Mouse (Mus musculus): ENCODE measurements around the gene Efna2.
"Not testable (repeated sequence)": the region's sequence is repeated elsewhere in the genome, so short reads cannot be mapped to it uniquely, and the experiment has no call there.

The Efna2 gene

DNA sequence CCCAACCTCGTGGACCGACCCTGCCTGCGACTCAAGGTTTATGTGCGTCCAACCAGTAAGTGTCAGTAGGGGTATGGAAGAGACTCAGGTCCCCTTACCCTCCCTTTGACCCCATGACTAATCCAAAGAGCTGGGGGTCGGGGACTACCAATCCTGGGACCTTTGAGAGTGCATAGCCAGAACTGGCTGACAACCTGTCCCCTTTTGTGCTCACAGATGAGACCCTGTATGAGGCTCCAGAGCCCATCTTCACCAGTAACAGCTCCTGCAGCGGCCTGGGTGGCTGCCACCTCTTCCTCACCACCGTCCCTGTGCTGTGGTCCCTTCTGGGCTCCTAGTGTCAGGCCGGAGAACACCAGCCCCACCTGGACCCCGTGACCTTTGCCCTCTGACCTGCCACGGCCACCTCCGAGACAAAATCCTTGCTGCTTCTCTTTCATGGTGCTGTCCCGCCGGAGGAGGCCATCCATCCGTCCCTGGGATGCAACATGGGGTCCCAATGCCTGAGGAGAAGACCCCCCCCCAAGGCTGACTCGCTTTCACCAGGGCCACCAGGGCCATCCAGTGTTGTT is 9.3 kb downstream of the Efna2 start:
- no peak for DNase-seq (ENCODE audit: extremely low spot score, low spot score)

DNA sequence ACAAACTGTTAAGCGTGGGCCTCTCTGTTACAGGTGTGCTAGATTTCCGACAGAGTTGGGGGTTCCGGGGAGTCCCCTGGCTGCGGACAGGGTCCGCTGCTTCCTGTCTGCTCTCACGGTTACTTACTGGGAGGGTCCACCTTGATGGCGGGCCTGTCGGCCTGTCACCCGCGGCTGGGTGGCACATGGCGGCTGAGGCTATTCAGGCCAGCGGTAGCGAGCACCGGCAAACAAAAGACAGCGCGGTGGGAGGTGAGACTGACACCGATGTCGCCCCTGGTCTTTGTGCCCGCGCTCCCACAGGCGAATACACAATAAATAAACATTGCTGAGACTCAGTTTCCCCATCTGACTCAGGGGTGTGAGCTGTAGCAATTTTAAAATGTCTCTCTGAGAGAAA is 10.7 kb downstream of the Efna2 start:
- DNase-seq (ENCODE audit: extremely low spot score, low spot score): peak; percentile 53

DNA sequence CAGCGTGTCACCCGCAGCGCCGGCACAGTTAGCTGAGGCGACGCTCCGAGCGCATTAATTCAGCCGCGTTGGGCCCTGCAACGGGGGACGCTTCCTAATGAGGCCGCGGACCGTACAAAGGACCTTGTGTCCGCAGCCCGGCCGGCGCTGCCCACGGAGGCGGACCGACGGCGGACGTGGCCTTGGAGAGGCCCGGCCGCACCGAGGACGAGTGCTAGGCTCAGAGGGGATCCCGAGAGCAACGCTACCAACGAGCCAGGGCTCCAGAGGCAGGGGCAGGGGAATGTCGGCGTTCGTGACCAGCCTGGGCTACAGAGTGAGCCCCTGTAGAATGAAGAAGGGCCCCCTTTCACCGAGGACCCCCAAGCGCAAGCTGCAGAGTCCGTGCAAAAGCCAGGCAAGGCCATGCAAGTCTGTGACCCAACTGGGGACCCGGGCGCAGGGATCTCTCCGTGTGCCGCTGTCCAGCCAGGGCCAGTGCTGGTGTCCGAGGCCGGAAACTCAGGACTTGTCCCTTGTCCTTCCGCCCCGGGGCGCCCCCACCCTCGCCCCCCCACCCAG is 11.3 kb downstream of the Efna2 start:
- peak; percentile 79 for DNase-seq (ENCODE audit: extremely low spot score, low spot score)

DNA sequence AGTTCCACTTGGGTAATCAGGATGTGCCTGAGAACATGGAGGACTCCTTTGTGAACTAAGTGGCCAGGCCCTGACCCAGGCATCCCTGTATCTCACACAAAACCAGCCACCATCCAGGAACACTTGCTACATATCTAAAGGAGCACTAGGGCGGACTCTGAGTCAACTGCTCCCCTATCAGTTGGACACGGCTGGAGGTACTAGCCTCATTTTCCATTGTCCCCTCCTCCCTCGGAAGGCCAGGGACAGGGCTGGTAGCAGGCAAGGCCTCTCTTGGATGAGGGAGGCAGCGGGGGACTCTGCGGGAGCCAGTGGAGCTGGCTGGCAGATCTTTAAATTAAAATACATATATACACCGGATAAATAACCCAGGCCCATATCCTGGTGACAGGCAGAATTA is 14.7 kb downstream of the Efna2 start:
- no peak for DNase-seq (ENCODE audit: extremely low spot score, low spot score)

DNA sequence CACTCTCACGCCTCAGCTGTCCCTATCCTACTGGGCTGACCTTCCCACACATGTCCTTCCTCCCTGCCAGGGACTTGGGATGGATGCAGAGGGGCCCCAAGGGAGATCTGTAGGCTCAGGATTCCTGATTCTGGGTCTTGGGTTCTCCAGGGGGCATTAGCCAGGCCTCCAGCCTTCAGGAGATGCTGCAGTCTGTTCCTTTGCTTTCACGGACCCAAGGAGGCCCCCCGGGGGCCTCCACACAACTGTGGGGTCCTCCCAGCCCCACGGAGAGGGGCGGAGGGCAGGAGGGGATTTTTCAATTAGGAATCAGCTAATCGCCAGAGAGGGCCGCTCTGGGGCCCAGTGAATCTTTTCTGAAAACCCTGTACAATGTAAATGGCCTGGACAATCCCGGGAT is 15.2 kb downstream of the Efna2 start:
- no peak for DNase-seq (ENCODE audit: extremely low spot score, low spot score)

DNA sequence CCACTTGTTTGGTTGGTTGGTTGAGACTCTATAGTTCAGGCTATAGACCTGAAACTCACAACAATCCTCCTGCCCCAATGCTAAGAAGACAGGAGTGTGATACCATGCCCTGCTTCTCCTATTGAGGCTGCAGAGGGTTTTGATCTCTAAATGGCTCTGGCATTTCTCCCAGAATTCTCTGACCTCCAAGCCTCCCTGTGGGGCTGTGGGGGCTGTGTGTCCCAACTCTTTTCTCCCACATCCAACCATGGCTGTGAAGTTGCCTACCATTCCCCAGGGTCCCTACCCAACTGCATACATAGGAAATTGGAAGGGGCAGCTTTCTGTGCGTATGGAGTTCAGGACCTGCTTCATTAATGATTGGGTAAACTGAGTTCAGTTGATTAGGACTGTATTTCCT is 16.9 kb downstream of the Efna2 start:
- DNase-seq (ENCODE audit: extremely low spot score, low spot score): no peak

DNA sequence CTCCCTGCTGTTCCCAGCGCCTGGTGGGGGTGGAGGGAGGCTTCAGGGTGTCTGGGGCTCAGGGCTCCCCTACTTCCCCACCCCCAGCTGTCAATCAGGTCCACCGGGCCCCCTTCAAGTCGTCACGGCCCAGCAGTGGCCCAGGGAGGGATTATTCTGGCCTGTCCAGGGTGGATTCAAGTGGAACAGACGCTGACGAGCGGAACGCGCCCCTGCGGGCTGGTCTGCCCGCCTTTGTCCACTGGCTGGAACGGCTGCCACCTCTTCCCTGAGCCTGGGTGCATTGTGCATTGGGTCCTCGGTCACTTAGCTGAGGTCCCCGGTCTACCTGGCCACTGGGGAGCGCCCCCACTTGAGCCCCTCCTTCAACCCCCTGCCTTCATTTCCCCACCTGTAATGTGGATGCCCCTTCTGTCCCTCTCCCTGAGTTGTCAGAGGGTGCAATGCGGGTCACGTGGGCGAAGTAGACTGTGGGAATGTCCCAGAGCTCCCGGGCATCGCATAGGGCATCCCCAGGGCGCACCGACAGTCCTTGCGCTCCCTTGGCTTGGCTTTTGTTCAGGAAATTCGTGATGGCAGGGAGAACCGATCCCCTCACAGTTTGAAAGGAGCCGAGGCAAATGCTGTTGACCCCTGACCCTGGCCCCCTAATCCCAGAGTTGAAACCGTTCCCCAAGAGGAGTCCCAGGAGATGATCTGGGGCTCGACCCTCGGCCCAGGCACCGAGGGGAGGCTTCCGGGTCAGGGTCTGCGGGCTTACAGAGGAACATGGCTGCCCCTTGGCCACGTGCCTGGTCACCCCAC is 17.7 kb downstream of the Efna2 start:
- DNase-seq (ENCODE audit: extremely low spot score, low spot score): no peak

DNA sequence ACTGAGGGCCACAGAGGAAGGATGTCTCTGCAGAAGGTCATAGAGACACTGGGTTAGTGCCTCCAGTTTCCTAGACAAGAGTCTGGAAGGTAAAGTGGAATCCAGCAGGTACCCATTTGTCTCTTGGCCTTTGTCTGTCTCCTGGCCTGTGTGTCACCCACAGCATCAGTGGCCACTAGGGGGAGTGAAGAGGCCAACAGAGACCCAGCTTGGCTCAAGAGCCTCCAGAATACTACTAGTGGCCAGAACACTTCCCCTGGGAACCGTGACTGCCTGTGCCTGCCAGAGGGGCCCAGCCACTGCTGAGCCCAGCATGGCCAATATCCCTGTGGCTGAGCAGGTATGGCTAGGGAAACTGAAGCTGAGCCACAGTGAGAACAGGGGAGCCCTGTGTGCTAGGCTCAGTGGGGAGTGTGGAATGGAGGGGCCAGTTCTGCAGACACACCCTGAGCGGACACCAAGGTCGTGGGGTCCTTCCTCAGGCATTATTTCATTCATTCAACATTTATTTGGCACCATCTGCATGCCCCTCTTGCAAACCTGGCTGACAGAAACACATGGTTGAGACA is 20.2 kb downstream of the Efna2 start:
- DNase-seq (ENCODE audit: extremely low spot score, low spot score): peak; percentile 82

DNA sequence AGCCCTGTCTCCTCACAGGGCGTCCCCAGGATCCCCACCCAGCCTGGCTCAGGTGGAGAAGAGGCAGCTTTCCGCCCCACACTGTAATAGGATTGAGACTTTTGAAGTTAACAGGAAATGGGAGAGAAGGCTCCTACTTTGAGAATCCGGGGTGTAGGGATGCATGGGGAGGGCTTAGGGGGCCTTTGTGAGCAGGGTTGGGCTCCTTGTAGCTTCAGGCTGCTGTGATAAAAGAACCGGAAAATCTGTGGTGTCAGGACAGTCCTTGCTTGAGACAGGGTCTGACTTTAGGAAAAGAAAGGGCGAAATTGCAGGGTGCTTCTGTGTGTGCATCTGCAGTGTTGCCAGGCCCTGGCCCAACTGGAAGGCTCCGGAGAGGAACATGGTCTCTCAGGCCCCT is 21.2 kb downstream of the Efna2 start:
- DNase-seq (ENCODE audit: extremely low spot score, low spot score): no peak

DNA sequence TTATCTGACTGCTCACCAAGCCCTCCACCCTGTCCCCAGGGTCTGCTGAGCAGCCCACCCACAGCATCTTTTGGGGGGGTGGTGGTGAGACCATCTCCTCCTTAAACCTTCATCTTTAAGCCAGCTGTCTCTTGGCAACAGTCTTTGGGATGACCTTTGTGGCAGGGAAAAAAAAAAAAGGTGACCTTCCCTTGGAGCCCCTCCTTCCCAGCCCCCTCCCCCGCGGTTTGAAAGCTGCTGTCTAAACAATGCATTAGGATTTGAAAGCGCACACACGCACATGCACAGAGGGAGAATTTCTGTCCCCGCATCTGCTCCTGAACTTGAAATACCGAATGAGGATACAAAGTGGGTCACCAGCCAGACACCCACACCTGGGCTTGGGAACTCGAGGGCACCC is 24.8 kb downstream of the Efna2 start:
- no peak for DNase-seq (ENCODE audit: extremely low spot score, low spot score)

DNA sequence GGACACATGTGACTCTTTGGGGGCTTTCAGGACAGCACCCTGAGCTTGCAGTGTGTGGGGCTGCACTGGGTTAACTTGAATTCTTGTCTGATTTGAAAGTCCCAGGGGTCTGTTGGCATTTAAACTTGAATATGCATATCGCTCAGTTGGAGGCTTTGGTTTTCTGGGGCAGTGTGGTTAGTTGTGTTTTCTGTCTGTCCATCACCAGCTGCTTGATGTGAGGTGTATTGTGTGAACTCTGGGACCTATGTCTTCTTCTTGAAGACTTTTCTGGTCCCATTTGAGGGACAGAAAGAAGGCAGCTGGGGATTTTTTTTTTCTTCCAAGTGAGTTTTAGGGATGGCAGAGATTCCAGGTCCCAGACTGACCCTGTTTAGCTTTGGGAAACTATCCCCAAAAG is 27.9 kb downstream of the Efna2 start:
- no peak for DNase-seq (ENCODE audit: extremely low spot score, low spot score)

DNA sequence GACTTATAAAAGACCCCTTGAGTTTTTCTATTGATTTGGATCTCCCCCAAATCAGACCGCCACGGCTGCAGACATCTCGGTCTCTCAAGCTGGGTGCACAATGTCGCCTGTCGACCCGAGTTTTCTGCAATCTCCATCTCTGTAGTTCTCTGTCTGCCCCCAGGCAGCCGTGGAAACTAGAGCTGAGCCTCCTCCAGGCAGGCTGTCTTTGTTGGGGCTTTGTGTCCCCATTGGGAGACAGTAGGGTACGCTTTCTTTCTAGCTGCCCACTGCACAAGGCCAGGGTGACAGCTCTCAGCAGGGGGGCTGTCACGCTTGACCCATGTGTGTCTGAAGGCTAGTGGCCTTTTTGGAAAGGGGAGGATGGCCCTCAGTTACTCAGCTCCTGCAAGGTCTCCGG is 28.4 kb downstream of the Efna2 start:
- DNase-seq (ENCODE audit: extremely low spot score, low spot score): no peak

DNA sequence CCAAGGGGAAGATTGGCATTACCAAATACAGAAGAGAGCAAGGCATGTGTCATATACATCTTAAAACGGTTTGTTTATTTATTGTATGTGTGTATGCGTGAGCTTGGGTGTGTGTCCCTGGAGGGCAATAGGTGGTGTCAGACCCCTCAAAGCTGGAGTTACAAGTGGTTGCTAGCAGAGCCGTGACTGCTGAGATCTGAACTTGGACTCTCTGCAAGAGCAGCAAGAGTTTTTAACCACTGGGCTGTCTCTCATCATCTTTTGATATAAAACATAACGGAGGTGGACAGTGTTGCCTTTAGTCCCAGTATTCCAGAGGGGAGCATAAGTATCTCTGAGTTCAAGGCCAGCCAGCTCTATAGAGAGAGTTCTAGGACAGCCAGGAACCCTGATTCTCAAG is 29.0 kb downstream of the Efna2 start:
- no peak for DNase-seq (ENCODE audit: extremely low spot score, low spot score)

DNA sequence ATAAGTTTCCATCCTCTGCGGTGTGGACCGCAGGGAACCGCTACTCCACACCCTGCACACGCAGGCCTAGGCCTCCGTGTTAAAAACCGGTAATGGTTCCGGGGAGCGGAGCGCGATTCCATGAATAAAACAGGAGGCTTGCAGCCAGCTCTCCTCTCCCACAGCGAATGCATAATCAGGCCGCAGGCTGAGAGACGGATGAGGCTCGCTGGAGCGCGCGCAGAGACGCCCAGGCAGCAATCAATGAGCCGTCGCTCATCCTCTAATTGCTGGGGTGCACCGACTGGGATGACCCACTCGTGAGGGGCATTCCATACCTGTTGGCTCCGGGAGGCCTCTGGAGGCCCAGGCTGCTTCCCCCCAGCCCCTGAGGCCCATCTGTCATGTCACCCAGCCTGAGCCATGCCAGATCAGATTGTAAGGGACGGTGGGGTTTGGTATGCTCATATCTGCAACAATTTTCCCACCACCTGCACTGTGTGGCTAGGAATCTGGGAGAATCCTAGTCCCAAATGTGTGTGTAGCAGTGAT is 29.6 kb downstream of the Efna2 start:
- DNase-seq (ENCODE audit: extremely low spot score, low spot score): no peak

DNA sequence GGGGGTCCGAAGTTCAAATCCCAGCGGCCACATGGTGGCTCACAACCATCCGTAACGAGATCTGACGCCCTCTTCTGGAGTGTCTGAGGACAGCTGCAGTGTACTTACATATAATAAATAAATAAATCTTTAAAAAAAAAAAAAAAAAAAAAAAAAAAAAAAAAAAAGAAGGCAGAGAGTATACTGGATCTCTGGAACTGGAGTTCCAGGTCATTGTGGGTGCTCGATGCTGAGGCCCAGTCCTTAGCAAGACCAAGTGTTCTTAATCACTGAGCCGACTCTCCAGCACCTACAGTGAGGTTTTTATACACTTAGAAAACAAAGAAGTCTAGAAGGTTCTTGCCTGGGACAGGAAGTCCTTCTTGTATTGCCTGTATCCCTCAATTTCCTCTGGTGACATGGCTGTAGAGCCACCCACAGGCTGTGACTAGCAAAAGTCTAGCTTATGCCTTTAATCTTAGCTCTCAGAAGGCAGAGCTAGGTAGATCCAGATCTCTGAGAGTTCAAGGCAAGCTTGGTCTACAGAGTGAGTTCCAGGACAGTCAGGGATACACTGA is 32.3 kb downstream of the Efna2 start:
- DNase-seq (ENCODE audit: extremely low spot score, low spot score): not testable (repeated sequence)

DNA sequence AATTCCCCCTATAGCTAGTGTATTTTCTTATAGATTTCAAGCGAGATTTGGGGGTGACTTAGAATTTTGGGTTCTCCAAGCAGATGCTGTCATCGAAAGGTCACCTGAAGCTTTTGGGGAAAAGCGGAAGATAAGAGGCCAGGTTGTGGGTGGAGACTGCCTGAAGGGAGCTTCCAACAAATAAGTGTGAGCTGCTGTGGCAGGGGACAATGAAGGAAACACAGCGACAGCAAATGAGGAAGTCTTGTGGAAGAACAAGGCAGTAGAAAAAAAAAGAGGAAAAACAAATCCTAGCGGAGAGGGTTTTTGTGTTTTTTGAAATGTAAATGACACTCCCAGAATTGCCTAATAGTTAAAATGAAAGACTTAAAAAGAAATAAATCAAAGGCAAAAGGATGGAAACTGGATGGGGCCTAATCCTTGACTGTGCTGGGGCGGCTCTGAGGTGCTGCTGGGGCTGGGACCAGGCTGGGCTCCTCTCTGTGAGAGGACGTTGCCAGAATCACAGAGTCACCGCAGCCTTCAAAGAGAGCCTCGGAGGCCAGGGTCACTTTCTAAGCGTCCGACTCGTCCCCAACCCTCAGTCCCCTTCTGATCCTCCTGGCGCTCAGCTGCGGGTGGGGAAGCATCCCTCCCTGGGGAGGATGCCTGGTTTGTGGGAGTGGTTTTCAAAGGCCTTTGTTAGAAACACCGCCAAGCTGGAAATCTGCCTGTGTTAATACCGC is 35.9 kb downstream of the Efna2 start:
- no peak for DNase-seq (ENCODE audit: extremely low spot score, low spot score)

DNA sequence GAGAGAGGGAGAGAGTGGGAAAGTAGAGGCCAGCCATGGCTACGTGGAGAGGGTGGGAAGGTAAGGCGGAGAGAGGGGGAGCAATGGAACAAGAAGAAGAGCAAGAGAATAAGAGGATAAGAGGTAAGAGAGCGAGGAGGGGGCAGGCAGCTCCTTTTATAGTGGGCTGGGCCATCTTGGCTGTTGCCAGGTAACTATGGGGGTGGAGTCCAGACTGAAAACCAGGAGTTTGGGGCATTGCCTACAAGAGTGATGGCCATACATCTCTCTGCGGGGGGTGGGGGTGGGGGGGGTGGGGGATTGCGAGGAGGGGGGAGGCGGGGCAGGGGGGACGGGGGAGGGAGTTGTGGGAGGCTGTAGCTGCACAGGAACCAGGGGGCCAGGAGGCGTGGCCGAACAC is 41.4 kb downstream of the Efna2 start:
- DNase-seq (ENCODE audit: extremely low spot score, low spot score): no peak

DNA sequence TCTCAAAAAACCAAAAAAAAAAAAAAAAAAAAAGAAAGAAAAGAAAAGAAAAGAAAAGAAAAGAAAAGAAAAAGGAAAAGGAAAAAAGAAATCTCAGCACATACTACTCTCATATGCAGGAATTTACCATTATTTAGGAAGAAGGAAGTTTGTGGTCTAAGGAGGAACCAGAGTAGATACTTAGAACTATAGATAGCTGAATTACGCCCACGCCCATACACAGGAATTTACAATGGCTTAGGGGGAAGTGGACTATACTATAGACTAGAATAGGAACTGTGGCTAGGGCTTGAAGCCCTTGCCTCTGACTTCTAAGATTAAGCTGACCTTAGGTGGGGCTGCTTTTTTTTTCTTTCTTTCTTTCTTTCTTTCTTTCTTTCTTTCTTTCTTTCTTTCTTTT is 43.9 kb downstream of the Efna2 start:
- DNase-seq (ENCODE audit: extremely low spot score, low spot score): not testable (repeated sequence)

DNA sequence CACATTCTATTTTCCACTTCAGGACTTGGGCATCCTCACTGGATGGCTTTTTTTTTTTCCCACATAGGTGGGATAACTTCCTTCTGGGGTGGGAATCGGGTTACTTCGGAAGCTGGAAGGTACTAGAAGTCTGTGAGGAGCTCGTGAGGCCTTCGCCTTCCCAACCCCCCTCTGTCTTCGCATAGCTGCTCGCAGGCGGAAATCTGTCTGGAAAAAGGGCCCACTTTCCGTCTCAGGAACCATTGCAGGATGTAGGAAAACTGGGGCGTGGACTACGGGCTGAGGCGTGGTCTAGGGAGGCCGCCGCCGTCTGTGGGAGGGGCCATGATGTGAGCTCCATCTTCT is 46.8 kb downstream of the Efna2 start:
- no peak for DNase-seq (ENCODE audit: extremely low spot score, low spot score)

DNA sequence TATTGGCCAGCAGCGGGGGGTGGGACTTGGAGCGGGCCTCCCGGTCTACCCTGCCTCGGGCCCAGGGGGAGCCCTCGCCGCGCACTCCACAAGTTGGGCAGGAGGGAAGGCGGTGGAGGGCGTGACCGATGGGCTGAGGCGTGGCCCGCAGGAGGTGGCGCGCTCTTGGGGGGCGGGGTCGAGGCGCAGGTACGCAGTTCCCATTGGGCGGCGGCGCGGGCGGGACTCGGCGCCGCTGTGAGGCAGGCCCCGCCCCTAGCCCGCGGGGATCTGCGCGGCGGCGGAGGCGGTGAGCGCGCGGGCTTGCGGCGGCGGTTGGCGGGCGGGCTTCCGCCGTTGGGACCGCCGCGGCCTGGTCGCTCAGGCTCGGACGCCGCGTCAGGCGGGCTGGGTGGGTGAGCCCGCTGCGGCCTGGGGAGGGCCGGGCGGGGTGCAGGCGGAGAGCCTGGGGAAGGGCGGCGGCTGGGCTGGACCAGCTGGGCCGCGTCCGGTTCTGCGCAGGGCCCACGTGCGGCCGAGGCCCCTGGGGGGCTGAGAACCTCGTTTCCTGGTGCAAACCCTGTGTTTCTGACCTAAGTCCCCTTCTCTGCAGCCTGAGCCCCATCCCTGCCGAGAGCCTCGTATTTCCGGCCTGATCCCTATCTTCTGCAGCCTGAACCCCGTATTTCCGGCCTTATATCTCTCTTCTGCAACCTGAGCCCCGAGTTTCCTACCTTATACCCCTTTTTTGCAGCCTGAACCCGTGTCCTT is 47.3 kb downstream of the Efna2 start, which contains the start of gene Mum1:
Gene Mum1, plus strand, starts transcription at position 19 of the 750 bp plus-strand sequence.
- peak; percentile 98 for DNase-seq (ENCODE audit: extremely low spot score, low spot score)

DNA sequence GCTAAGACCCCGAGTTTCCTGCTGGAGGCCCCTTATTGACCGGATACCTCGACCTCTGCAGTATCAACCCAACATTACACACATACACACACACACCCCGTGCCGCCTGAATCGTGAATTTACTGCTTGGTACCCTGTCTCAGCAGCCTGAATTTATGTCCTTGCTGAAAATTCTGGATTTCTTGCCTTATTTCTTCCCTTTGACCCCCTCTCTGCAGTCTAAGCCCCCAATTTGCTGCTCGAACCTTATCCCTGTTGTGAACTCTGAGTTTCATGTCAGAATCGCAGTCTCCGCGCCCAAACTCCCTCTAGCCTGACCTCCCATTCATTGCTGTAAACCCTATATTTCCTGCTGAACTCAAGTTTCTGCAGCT is 47.9 kb downstream of the Efna2 start:
- DNase-seq (ENCODE audit: extremely low spot score, low spot score): no peak

All from neural tube, embryonic 10.5 days (tissue).